Mouse (Mus musculus): Measurements from ENCODE around the gene Cdc42ep2. TPM values are rescaled to one million over a fixed set of nuclear protein-coding genes. Genes with fewer than 3 reads are reported as not detected.

Cdc42ep2 gene
- total RNA-seq, 2 experiments from 2014 or later: 9.9 to 12.0 TPM

GRCm38 (mm10) chr19:5881155-5881554 is 43.5 kb downstream of the Cdc42ep2 start:
- intact Hi-C loops (cut with DNase I): loop anchor here (10.0 kb wide), 1 partner anchor 356 kb away; no protein-coding TSS in a partner anchor
- DNase-seq: no peak

- intact Hi-C loops (cut with DNase I): loop anchor here (2.0 to 10.0 kb wide), 2 partner anchors 29 to 355 kb away; no protein-coding TSS in a partner anchor
- no peak for DNase-seq
Measured at GRCm38 (mm10) chr19:5879735-5880134, 44.9 kb downstream of the Cdc42ep2 start.

GRCm38 (mm10) chr19:5878916-5879315 is 45.7 kb downstream of the Cdc42ep2 start:
- intact Hi-C loops (cut with DNase I): loop anchor here (1.0 to 2.0 kb wide), 2 partner anchors 28 to 86 kb away; no protein-coding TSS in a partner anchor
- DNase-seq: no peak

- peak; percentile 29 to 46 for DNase-seq
- intact Hi-C loops (cut with DNase I): loop anchor here (1.0 to 2.0 kb wide), 2 partner anchors 28 to 85 kb away; no protein-coding TSS in a partner anchor
Measured at GRCm38 (mm10) chr19:5878362-5878722, 46.3 kb downstream of the Cdc42ep2 start.

DNA sequence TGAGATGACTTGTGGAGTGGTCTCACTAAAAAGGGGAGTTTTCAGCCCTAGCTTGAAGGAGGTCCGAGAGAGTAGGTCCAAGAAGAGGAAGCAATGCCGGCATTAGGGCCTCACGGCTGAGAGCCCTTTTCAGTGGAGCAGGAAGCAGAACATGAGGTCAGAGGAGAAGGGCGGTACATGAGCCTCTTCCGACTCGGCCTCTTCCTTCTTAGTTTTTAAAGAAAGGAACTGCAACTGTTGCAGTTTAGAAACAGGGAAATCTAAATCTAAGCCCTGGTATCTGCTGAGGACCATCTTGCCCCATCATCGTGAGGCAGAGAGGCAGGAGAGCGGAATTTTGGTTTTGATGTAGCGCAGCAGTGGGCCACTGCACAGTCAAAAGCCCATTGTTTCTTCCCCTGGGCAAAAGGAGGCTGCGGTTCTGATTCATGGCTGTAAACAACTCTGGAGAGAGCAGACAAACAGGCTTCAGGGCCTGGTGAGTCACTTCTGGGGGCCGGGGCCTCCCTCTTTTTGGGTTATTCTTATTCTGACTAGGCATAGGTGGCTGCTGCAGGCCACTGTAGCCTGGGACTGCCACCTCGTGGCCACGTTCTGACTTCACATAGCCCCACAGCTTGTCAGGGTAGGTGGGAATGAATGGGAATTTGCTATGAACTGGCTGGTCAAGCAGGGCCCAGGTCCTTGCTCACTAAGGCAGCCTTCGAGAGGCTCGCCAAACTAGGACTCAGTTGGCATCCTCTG is 46.8 kb downstream of the Cdc42ep2 start, which contains the start of gene Slc25a45:
Gene Slc25a45 (plus strand): TSS at position 191 of the 744 bp plus-strand sequence.
- DNase-seq: peak; percentile 75 to 82
- intact Hi-C loops (cut with DNase I): loop anchor here (1.0 to 2.0 kb wide), 2 partner anchors 27 to 84 kb away; no protein-coding TSS in a partner anchor

- peak; percentile 94 for DNase-seq
- intact Hi-C loops (cut with DNase I): no loop called here
Measured at GRCm38 (mm10) chr19:5874969-5875480, 49.6 kb downstream of the Cdc42ep2 start, which contains the start of gene Frmd8. Gene Frmd8, minus strand, starts transcription at chr19:5875274.

GRCm38 (mm10) chr19:5874391-5874968 is 50.1 kb downstream of the Cdc42ep2 start:
- no peak for DNase-seq
- intact Hi-C loops (cut with DNase I): no loop called here

- intact Hi-C loops (cut with DNase I): no loop called here
Measured at GRCm38 (mm10) chr19:5872931-5873556, 51.6 kb downstream of the Cdc42ep2 start.

GRCm38 (mm10) chr19:5872528-5872927 is 52.1 kb downstream of the Cdc42ep2 start:
- intact Hi-C loops (cut with DNase I): no loop called here
- DNase-seq: no peak

More at GRCm38 (mm10) chr19:5872931-5873556, 51.6 kb downstream of the Cdc42ep2 start:
- DNase-seq: no peak

DNA sequence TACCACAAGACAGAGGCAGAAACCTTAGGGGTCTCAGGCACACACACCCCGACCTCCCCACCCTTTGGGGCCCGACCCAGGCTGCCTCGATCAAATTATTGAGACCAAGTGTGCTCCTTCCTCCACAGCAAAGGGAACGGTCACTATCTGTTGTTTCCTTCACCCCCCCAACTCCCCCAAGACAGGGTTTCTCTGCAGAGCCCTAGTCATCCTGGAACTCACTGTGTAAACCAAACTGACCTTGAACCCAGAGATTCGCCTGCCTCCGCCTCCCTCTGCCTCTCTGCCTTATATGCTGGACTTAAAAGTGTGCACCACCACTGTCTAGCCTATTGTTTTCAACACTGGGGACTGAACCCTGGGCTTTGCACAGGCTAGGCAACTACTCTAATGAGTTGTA is 52.9 kb downstream of the Cdc42ep2 start:
- intact Hi-C loops (cut with DNase I): no loop called here
- DNase-seq: no peak

DNA sequence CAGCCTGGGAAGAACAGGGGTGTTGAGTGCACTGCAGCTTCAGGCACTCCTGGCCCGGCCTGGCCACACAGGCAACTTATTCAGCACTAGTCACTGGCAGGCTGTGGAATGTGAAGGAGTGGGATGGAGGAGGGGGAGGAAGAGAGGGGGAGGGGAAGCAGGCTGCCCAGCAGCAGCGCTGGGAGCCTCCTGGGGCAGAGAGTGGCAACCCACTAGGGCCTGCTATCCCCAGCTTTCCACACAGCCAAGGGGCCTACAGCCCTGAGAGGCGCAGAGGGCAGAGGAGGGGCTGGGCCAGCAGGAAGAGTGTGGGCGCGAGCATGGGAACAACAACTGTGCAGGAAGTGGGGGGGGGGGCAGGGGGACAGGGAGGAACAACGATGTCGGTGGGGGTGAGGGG is 53.3 kb downstream of the Cdc42ep2 start:
- peak; percentile 41 to 48 for DNase-seq
- intact Hi-C loops (cut with DNase I): no loop called here

GRCm38 (mm10) chr19:5868096-5868495 is 56.5 kb downstream of the Cdc42ep2 start:
- intact Hi-C loops (cut with DNase I): no loop called here
- DNase-seq: no peak

Other genes starting within 250 kb of the Cdc42ep2 start
- 10 to 100 TPM; 35.9 to 37.2 TPM for gene Map3k11, start 236.1 kb downstream of the Cdc42ep2 start, total RNA-seq (2021)
- gene Pcnx3, start 235.9 kb downstream of the Cdc42ep2 start, total RNA-seq (2021): 10 to 100 TPM; 24.0 to 24.9 TPM
- gene Kcnk7, start 220.4 kb downstream of the Cdc42ep2 start, total RNA-seq (2021): not detected
- gene Ehbp1l1, start 198.5 kb downstream of the Cdc42ep2 start, total RNA-seq (2021): 100 to 1,000 TPM; 124 to 141 TPM
- 10 to 100 TPM; 38.6 to 40.1 TPM for gene Fam89b, start 195.2 kb downstream of the Cdc42ep2 start, total RNA-seq (2021)
- gene Ltbp3, start 183.9 kb downstream of the Cdc42ep2 start, total RNA-seq (2021): 10 to 100 TPM; 47.2 to 55.5 TPM
- 10 to 100 TPM; 66.2 to 67.2 TPM for gene Scyl1, start 153.4 kb downstream of the Cdc42ep2 start, total RNA-seq (2021)
- gene Frmd8, start 49.5 kb downstream of the Cdc42ep2 start, total RNA-seq (2021): 10 to 100 TPM; 15.6 to 15.8 TPM
- gene Slc25a45, start 47.0 kb downstream of the Cdc42ep2 start, total RNA-seq (2021): 1 to 10 TPM; 3.3 to 4.5 TPM
- under 1 TPM; 0.79 to 0.93 TPM for gene Tigd3, start 30.7 kb downstream of the Cdc42ep2 start, total RNA-seq (2021)
- gene Dpf2, start 11.8 kb downstream of the Cdc42ep2 start, total RNA-seq (2021): 100 to 1,000 TPM; 101 TPM
- 10 to 100 TPM; 12.3 to 14.2 TPM for gene Pola2, start 39.4 kb upstream of the Cdc42ep2 start, total RNA-seq (2021)
- not detected for gene Slc22a20, start 61.3 kb upstream of the Cdc42ep2 start, total RNA-seq (2021)
- gene Capn1, start 91.1 kb upstream of the Cdc42ep2 start, total RNA-seq (2021): 10 to 100 TPM; 31.7 to 36.8 TPM
- gene Syvn1, start 121.8 kb upstream of the Cdc42ep2 start, total RNA-seq (2021): 10 to 100 TPM; 17.5 to 18.9 TPM
- gene Mrpl49, start 133.0 kb upstream of the Cdc42ep2 start, total RNA-seq (2021): 10 to 100 TPM; 37.1 to 37.4 TPM
- 100 to 1,000 TPM; 597 to 635 TPM for gene Fau, start 133.0 kb upstream of the Cdc42ep2 start, total RNA-seq (2021)
- gene Znhit2, start 136.4 kb upstream of the Cdc42ep2 start, total RNA-seq (2021): 10 to 100 TPM; 11.8 to 12.6 TPM
- 1 to 10 TPM; 2.9 to 5.5 TPM for gene Tm7sf2, start 143.6 kb upstream of the Cdc42ep2 start, total RNA-seq (2021)
- 10 to 100 TPM; 27.9 to 32.3 TPM for gene Vps51, start 152.4 kb upstream of the Cdc42ep2 start, total RNA-seq (2021)
- not detected for gene Tmem262, start 155.2 kb upstream of the Cdc42ep2 start, total RNA-seq (2021)
- gene Gm28374, start 157.4 kb upstream of the Cdc42ep2 start, total RNA-seq (2021): not detected
- gene Zfpl1, start 160.1 kb upstream of the Cdc42ep2 start, total RNA-seq (2021): 10 to 100 TPM; 16.7 to 19.7 TPM
- 1 to 10 TPM; 1.1 to 1.5 TPM for gene Cdca5, start 160.2 kb upstream of the Cdc42ep2 start, total RNA-seq (2021)
- gene AC131692.1, start 169.6 kb upstream of the Cdc42ep2 start, total RNA-seq (2021): not detected
- gene Naaladl1, start 181.0 kb upstream of the Cdc42ep2 start, total RNA-seq (2021): not detected
- gene Sac3d1, start 193.8 kb upstream of the Cdc42ep2 start, total RNA-seq (2021): 1 to 10 TPM; 9.4 to 9.7 TPM
- gene Snx15, start 203.5 kb upstream of the Cdc42ep2 start, total RNA-seq (2021): 10 to 100 TPM; 12.2 to 14.7 TPM
- under 1 TPM; 0.46 to 0.88 TPM for gene Batf2, start 216.2 kb upstream of the Cdc42ep2 start, total RNA-seq (2021)
- gene Arl2, start 216.7 kb upstream of the Cdc42ep2 start, total RNA-seq (2021): 10 to 100 TPM; 54.8 to 58.4 TPM

Data from heart, postnatal 14 days (tissue).